Mouse (Mus musculus) ES-Bruce4 (cell line): ENCODE results near the gene Doxl2. TPM values are rescaled to one million over a fixed set of nuclear protein-coding genes. Genes with fewer than 3 reads are reported as not detected.
"Not testable (repeated sequence)": the region's sequence is repeated elsewhere in the genome, so short reads cannot be mapped to it uniquely, and the experiment has no call there.

Source experiments
- H3K27ac ChIP-seq: 2 replicates; pipeline ENCODE4 v1.5.1; 2012; ENCODE audit warnings: low read length, inconsistent platforms; ENCODE audit not compliant: insufficient read depth
- H3K27me3 ChIP-seq: 2 replicates; pipeline ENCODE4 v1.6.1; 2012; ENCODE audit warnings: mild to moderate bottlenecking, low read length, inconsistent platforms; ENCODE audit not compliant: control insufficient read depth, poor library complexity, insufficient read depth, severe bottlenecking
- H3K36me3 ChIP-seq: 2 replicates; pipeline ENCODE4 v1.6.1; 2012; ENCODE audit warnings: inconsistent platforms, mild to moderate bottlenecking, low read length, moderate library complexity; ENCODE audit not compliant: control insufficient read depth, poor library complexity, insufficient read depth, severe bottlenecking
- H3K4me1 ChIP-seq: one replicate; pipeline ENCODE4 v1.8.1; 2011; ENCODE audit warnings: low read length; ENCODE audit not compliant: control insufficient read depth, insufficient read depth
- H3K4me3 ChIP-seq: 2 replicates; pipeline ENCODE4 v1.5.1; 2011; ENCODE audit warnings: low read depth, mild to moderate bottlenecking, low read length
- H3K9ac ChIP-seq: 2 replicates; pipeline ENCODE4 v1.6.1; 2012; ENCODE audit warnings: low read depth, mild to moderate bottlenecking, inconsistent platforms; ENCODE audit not compliant: poor library complexity, severe bottlenecking
- H3K9me3 ChIP-seq: replicated peaks from 2 replicates; pipeline ENCODE4 v1.6.1; 2012; ENCODE audit warnings: mild to moderate bottlenecking, low read length, inconsistent platforms; ENCODE audit not compliant: control insufficient read depth, poor library complexity, insufficient read depth, severe bottlenecking
- CTCF ChIP-seq: IDR thresholded peaks from one replicate; pipeline ENCODE4 v1.8.1; 2011; ENCODE audit warnings: low read depth, low read length
- EP300 ChIP-seq: IDR thresholded peaks from 2 replicates; pipeline ENCODE4 v1.6.1; 2011; ENCODE audit warnings: low read depth, low read length; ENCODE audit not compliant: insufficient read depth
- POLR2A ChIP-seq: IDR thresholded peaks from one replicate; pipeline ENCODE4 v1.8.1; 2011; ENCODE audit warnings: low read length; ENCODE audit not compliant: insufficient read depth
- polyA plus RNA-seq: library from polyadenylated mRNA; stranded (reverse); fragments of >200 nt; gene quantifications from 2 replicates; pipeline ENCODE4 v1.2.4, GENCODE M21; 2011; ENCODE audit warnings: low read depth; ENCODE audit not compliant: missing spikeins, insufficient read depth, insufficient read length

The Doxl2 gene
- polyA plus RNA-seq, 1 experiment, result not detected

DNA sequence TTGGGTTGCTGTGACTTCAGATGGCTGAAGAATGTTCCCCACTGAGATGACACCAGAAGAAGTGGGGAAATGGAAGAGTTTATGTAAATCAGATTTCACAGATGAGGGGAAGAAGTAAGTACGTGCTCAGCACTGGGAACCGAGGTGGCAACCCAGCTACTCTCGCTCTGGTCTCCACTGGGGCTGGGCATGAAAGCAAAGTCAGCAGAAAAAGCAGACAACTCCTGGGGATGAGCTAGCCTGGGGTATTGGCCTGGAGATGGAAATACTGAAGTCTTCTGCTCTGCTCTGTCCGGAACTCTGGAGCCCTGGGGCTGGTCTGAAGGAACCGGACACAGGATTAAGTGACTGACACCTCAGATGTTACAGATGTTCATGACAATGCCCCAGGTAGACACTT is 20.6 kb upstream of the Doxl2 start:
- no peaks in the 10 kb centered on the region for H3K9me3 ChIP-seq
- H3K4me3 ChIP-seq, result no peak overlapping the region
- TF ChIP-seq CTCF, result no peak
- TF ChIP-seq EP300, result no peak
- no peak for TF ChIP-seq POLR2A
- H3K9ac ChIP-seq, result no peak overlapping the region
- H3K4me1 ChIP-seq, result no peaks in the 10 kb centered on the region
- H3K36me3 ChIP-seq, result no peaks in the 10 kb centered on the region
- H3K27ac ChIP-seq, result no peak overlapping the region
- no peaks in the 10 kb centered on the region for H3K27me3 ChIP-seq

DNA sequence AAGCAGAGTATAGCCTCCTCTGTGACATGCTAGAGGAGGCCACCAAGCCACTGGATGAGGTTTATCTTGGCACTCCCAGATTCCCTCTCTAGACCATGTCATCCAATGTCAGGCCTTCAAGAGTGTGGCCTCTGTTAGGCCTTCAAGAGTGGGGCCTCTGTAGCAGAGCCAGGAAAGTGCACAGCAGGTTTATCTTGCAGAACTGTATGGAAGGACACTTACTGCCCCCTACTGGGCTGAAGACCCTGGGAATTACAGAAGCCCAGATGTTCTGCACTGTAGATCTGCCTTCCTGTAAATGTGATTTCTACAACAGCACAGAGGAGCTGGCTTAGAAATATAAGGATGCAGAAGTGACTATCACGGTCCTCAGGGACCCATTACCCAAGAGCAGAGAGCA is 19.8 kb upstream of the Doxl2 start:
- Histone ChIP-seq H3K9ac (no peak overlapping the region), H3K9me3 (no peaks in the 10 kb centered on the region), H3K27ac (no peak overlapping the region), H3K4me1 (no peaks in the 10 kb centered on the region), H3K4me3 (no peak overlapping the region), H3K36me3 (no peaks in the 10 kb centered on the region), H3K27me3 (no peaks in the 10 kb centered on the region)
- TF ChIP-seq CTCF (peak; percentile 41), POLR2A (no peak)

DNA sequence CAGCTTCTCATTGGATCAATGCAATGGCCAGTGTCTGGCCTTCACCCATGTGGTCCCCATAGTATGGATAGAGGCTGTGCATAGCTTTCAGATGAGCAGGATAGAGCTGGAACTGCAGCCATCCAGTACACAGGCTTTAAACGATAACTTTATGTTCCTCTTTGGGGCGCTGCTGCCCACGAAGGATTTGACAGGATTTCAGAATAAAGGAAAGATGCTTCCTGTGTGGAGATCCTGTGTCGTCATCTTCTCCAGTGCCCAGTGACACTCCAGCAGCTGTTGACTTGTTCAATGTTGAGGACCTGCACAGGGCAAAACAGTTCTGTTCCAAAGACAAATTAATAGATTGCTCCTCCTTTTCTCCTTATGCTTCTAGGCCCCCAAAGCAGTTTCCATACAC is 18.0 kb upstream of the Doxl2 start:
- H3K9me3 ChIP-seq, result no peaks in the 10 kb centered on the region
- H3K27me3 ChIP-seq, result no peaks in the 10 kb centered on the region
- no peaks in the 10 kb centered on the region for H3K4me1 ChIP-seq
- H3K27ac ChIP-seq, result no peak overlapping the region
- H3K36me3 ChIP-seq, result no peaks in the 10 kb centered on the region
- H3K4me3 ChIP-seq, result no peak overlapping the region
- TF ChIP-seq CTCF (no peak), POLR2A (no peak), EP300 (no peak)
- H3K9ac ChIP-seq, result no peak overlapping the region

DNA sequence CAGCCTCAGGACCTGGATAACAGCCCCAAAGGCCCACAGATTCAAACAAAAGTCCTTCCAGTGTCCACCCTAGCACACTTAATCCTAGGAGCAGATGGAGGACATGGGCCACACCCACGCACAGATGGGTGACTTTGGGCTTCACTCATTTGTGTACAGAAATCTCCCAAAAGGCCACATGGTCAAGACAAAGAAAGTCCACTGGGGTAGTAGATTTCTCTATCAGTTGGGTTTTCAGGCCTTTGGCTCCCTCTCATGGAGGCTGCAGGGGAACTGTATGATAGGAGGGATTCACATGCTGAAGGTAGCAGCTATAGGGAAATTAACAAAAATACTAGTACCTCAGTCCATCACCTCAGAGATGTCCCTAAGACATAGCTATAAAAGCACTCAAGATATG is 16.7 kb upstream of the Doxl2 start:
- no peaks in the 10 kb centered on the region for H3K9me3 ChIP-seq
- no peak overlapping the region for H3K9ac ChIP-seq
- H3K27ac ChIP-seq, result no peak overlapping the region
- no peak overlapping the region for H3K4me3 ChIP-seq
- no peaks in the 10 kb centered on the region for H3K4me1 ChIP-seq
- no peaks in the 10 kb centered on the region for H3K36me3 ChIP-seq
- TF ChIP-seq POLR2A (no peak), EP300 (no peak), CTCF (no peak)
- no peaks in the 10 kb centered on the region for H3K27me3 ChIP-seq

DNA sequence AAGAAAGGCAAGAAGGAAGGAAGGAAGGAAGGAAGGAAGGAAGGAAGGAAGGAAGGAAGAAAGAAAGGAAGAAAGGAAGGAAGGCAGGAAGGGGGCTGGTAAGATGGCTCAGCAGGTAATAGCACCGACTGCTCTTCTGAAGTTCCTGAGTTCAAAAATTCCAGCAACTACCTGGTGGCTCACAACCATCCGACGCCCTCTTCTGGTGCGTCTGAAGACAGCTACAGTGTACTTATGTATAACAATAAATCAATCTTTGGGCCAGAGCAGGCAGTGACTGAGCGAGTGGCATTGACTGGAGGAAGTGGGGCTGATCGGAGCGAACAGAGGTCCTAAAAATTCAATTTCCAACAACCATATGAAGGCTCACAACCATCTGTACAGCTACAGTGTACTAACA is 15.6 kb upstream of the Doxl2 start:
- not testable (repeated sequence) for H3K4me1 ChIP-seq, H3K4me3 ChIP-seq, H3K9ac ChIP-seq, H3K9me3 ChIP-seq, H3K27ac ChIP-seq, H3K27me3 ChIP-seq, H3K36me3 ChIP-seq
- TF ChIP-seq CTCF, result peak; percentile 31

DNA sequence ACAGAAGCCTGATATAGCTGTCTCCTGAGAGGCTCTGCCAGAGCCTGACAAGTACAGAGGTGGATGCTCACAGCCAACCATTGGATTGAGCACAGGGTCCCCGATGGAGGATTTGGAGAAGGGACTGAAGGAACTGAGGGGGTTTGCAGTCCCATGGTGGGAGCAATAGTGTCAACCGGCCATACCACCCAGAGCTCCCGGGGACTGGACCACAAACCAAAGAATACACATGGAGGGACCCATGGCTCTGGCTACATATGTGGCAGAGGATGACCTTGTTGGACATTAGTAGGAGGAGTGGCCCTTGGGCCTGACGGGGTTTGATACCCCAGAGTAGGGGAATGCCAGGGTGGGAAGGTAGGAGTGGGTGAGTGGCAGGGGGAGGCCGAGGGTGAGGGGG is 8.1 kb upstream of the Doxl2 start:
- H3K27me3 ChIP-seq, H3K27ac ChIP-seq, H3K36me3 ChIP-seq, H3K4me3 ChIP-seq, H3K4me1 ChIP-seq, H3K9me3 ChIP-seq, H3K9ac ChIP-seq: not testable (repeated sequence)

DNA sequence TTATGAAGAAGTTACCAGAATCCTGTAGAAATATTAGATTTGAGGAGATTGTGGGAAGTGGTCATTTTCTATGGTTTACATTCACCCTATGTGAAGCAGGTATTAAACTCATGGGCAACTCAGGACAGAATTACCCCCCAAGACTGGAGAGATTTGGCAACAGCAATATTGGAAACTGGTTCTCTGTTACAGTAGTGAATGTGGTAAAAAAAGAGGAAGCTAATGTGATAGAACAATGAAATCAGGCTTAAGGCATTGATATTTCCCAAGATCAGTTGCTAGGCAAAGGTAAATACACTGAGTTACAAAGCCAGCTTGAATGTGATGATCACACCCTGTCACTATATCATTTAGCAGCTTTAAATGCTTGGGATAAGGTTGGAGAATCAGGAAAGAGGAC is 6.9 kb upstream of the Doxl2 start:
- Histone ChIP-seq H3K27me3 (no peaks in the 10 kb centered on the region; the same call in 1 of the 2 replicates), H3K4me1 (no peaks in the 10 kb centered on the region), H3K9ac (no peak overlapping the region), H3K9me3 (no peaks in the 10 kb centered on the region), H3K4me3 (no peak overlapping the region), H3K27ac (no peak overlapping the region), H3K36me3 (no peaks in the 10 kb centered on the region)
- TF ChIP-seq EP300 (no peak), CTCF (no peak), POLR2A (no peak)
